Mouse (Mus musculus) kidney, embryonic 14.5 days (tissue): ENCODE results near the gene Camsap2. TPM values are rescaled to one million over a fixed set of nuclear protein-coding genes. Genes with fewer than 3 reads are reported as not detected.
A peak's percentile ranks its signal among the peaks of the same experiment; 100 is the strongest.

Experiments used
- ATAC-seq: fragments of 200-750 bp; cut with Nextera tagmentation; 2 replicates; pipeline ENCODE4 v1.8.0; 2017; ENCODE audit warnings: moderate number of reproducible peaks, mild to moderate bottlenecking, moderate TSS enrichment, moderate library complexity; ENCODE audit not compliant: low FRiP score, low TSS enrichment
- H3K27ac ChIP-seq: fragments of 300-500 bp; sonication (generic); 2 replicates; pipeline ENCODE4 v1.5.1; 2014; ENCODE audit warnings: low read depth, mild to moderate bottlenecking, low read length, moderate library complexity, mixed read lengths
- H3K27me3 ChIP-seq: fragments of 300-500 bp; sonication (generic); 2 replicates; pipeline ENCODE4 v1.6.1; 2014; ENCODE audit warnings: mild to moderate bottlenecking, low read length; ENCODE audit not compliant: control insufficient read depth, insufficient read depth
- H3K36me3 ChIP-seq: fragments of 300-500 bp; sonication (generic); 2 replicates; pipeline ENCODE4 v1.6.1; 2014; ENCODE audit warnings: low read length, mixed read lengths; ENCODE audit not compliant: control insufficient read depth, insufficient read depth
- H3K4me1 ChIP-seq: fragments of 300-500 bp; sonication (generic); 2 replicates; pipeline ENCODE4 v1.6.1; 2014; ENCODE audit warnings: low read length, mixed read lengths; ENCODE audit not compliant: control insufficient read depth, insufficient read depth
- H3K4me2 ChIP-seq: fragments of 300-500 bp; sonication (generic); replicated peaks from 2 replicates; pipeline ENCODE4 v1.6.1; 2014; ENCODE audit warnings: low read depth, mild to moderate bottlenecking, low read length
- H3K4me3 ChIP-seq: fragments of 300-500 bp; sonication (generic); 2 replicates; pipeline ENCODE4 v1.5.1; 2014; ENCODE audit warnings: mild to moderate bottlenecking, low read length
- H3K9ac ChIP-seq: fragments of 300-500 bp; sonication (generic); 2 replicates; pipeline ENCODE4 v1.6.1; 2014; ENCODE audit warnings: low read depth, mild to moderate bottlenecking, low read length, moderate library complexity
- H3K9me3 ChIP-seq: fragments of 300-500 bp; sonication (generic); 2 replicates; pipeline ENCODE4 v1.6.1; 2016; ENCODE audit warnings: low read length; ENCODE audit not compliant: control insufficient read depth
- WGBS: fragments of 180-500 bp; shearing (Covaris S2); extraction: QIAGEN DNeasy Blood & Tissue Kit; methylation state at CpG from one replicate; pipeline ENCODE4 v1.1.7; 2014; 5-methylcytosine and 5-hydroxymethylcytosine counted together
- polyA plus RNA-seq: library from polyadenylated mRNA; unstranded; fragments of >200 nt; fragmentation: Nextera tagmentation; extraction: Ambion mirVana; gene quantifications from 2 replicates; pipeline ENCODE4 v1.2.1, GENCODE M21; 2014

Gene Camsap2
- polyA plus RNA-seq, 1 experiment from 2014 or later = 19.1 TPM

- Histone ChIP-seq H3K4me3 (no peak overlapping the region), H3K9ac (no peak overlapping the region), H3K4me2 (no peak overlapping the region), H3K9me3 (no peaks in the 10 kb centered on the region), H3K36me3 (peaks cover 4% of the 10 kb centered on the region; the same call in 1 of the 2 replicates), H3K27ac (no peak overlapping the region), H3K4me1 (no peaks in the 10 kb centered on the region), H3K27me3 (no peaks in the 10 kb centered on the region)
- WGBS = 88% methylated on average over 7 of the region's 7 CpGs
- no peak for ATAC-seq
Observed at GRCm38 (mm10) chr1:136333071-136333470, 12.8 kb downstream of the Camsap2 start.

- Histone ChIP-seq H3K4me2 (no peak overlapping the region), H3K4me3 (no peak overlapping the region), H3K9ac (no peak overlapping the region), H3K9me3 (no peaks in the 10 kb centered on the region), H3K27me3 (no peaks in the 10 kb centered on the region), H3K4me1 (no peaks in the 10 kb centered on the region), H3K36me3 (peaks cover 4% of the 10 kb centered on the region; the same call in 1 of the 2 replicates), H3K27ac (no peak overlapping the region)
- ATAC-seq = no peak
- 96% methylated on average over 4 of the region's 4 CpGs for WGBS
Observed at GRCm38 (mm10) chr1:136331836-136332235, 14.1 kb downstream of the Camsap2 start.

DNA sequence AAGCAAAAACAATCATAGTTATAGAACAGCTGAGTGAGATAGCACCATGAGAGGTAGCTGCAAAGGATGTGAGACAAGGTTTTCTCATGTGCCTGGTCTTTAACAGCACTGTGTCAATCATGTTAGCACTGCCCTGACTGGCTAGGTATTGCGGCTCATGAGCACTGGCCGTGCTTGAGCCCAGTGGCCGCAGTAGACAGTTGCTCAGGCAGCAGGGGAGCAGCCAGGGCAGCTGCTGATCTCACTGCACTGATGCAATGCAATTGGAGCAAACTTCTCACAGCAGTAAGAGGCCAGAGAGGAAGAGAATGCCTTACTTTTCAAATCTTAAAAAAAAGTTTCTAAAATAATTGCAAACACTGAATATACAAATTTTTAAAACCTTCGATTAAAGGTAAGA, 16.5 kb downstream of the Camsap2 start:
- Histone ChIP-seq H3K27me3 (no peaks in the 10 kb centered on the region), H3K9ac (no peak overlapping the region), H3K4me1 (0 out of 2 replicates have a peak, but pooled peaks cover 6% of the 10 kb centered on the region), H3K36me3 (peaks cover 7% of the 10 kb centered on the region; the same call in 1 of the 2 replicates), H3K4me2 (no peak overlapping the region), H3K9me3 (no peaks in the 10 kb centered on the region), H3K4me3 (no peak overlapping the region), H3K27ac (no peak overlapping the region)
- WGBS = 91% methylated on average over 4 of the region's 4 CpGs
- ATAC-seq = no peak

GRCm38 (mm10) chr1:136328640-136329039, 17.3 kb downstream of the Camsap2 start:
- 83% methylated on average over 2 of the region's 2 CpGs for WGBS
- no peak overlapping the region for H3K27ac ChIP-seq
- H3K9me3 ChIP-seq = no peaks in the 10 kb centered on the region
- no peak overlapping the region for H3K9ac ChIP-seq
- ATAC-seq = no peak
- no peak overlapping the region for H3K4me2 ChIP-seq
- no peaks in the 10 kb centered on the region for H3K27me3 ChIP-seq
- 0 out of 2 replicates have a peak, but pooled peaks cover 6% of the 10 kb centered on the region for H3K4me1 ChIP-seq
- H3K4me3 ChIP-seq = no peak overlapping the region
- peaks cover 13% of the 10 kb centered on the region; the same call in 1 of the 2 replicates for H3K36me3 ChIP-seq

GRCm38 (mm10) chr1:136327638-136328037, 18.3 kb downstream of the Camsap2 start:
- H3K4me1 ChIP-seq = 0 out of 2 replicates have a peak, but pooled peaks cover 6% of the 10 kb centered on the region
- no peaks in the 10 kb centered on the region for H3K27me3 ChIP-seq
- H3K9me3 ChIP-seq = no peaks in the 10 kb centered on the region
- H3K9ac ChIP-seq = no peak overlapping the region
- WGBS = 79% methylated on average over 3 of the region's 3 CpGs
- peaks cover 23% of the 10 kb centered on the region for H3K36me3 ChIP-seq
- H3K4me3 ChIP-seq = no peak overlapping the region
- H3K4me2 ChIP-seq = no peak overlapping the region
- no peak overlapping the region for H3K27ac ChIP-seq
- ATAC-seq = no peak

GRCm38 (mm10) chr1:136325933-136326332, 20.0 kb downstream of the Camsap2 start:
- no peak for ATAC-seq
- H3K27me3 ChIP-seq = no peaks in the 10 kb centered on the region
- H3K36me3 ChIP-seq = peaks cover 22% of the 10 kb centered on the region
- 0 out of 2 replicates have a peak, but pooled peaks cover 6% of the 10 kb centered on the region for H3K4me1 ChIP-seq
- H3K9ac ChIP-seq = no peak overlapping the region
- H3K4me2 ChIP-seq = no peak overlapping the region
- WGBS = 21% methylated on average over 4 of the region's 4 CpGs
- H3K4me3 ChIP-seq = no peak overlapping the region
- no peaks in the 10 kb centered on the region for H3K9me3 ChIP-seq
- peak overlapping the region; percentile 11; the same call in 1 of the 2 replicates for H3K27ac ChIP-seq

DNA sequence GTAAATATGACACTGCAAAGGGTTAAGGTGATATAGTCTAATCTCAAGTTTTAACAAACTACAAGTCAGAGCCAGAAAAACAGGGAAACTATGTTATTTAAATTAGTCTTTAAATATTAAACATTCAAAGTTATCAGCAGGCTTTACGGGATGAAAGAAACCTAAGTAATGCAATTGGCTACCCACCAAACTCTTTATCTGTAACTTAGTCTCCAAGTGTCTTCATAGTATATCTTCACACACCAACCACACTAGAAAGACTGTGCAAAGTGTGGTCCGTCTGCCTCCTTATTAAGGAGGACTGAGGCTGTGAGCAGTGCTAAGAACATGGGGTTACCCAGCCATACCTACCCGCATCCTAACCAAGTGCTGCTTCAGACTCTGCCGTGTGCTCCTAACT, 23.6 kb downstream of the Camsap2 start:
- H3K27me3 ChIP-seq = no peaks in the 10 kb centered on the region
- 94% methylated on average over 4 of the region's 4 CpGs for WGBS
- no peak overlapping the region for H3K4me2 ChIP-seq
- 0 out of 2 replicates have a peak, but pooled peaks cover 6% of the 10 kb centered on the region for H3K4me1 ChIP-seq
- no peak for ATAC-seq
- no peaks in the 10 kb centered on the region for H3K9me3 ChIP-seq
- no peak overlapping the region for H3K4me3 ChIP-seq
- no peak overlapping the region for H3K9ac ChIP-seq
- no peak overlapping the region for H3K27ac ChIP-seq
- peaks cover 22% of the 10 kb centered on the region for H3K36me3 ChIP-seq

GRCm38 (mm10) chr1:136316317-136316716, 29.6 kb downstream of the Camsap2 start:
- ATAC-seq = no peak

GRCm38 (mm10) chr1:136309193-136309592, 36.7 kb downstream of the Camsap2 start:
- no peak overlapping the region for H3K27ac ChIP-seq
- H3K36me3 ChIP-seq = no peaks in the 10 kb centered on the region
- H3K9me3 ChIP-seq = no peaks in the 10 kb centered on the region
- no peak overlapping the region for H3K4me2 ChIP-seq
- ATAC-seq = no peak
- no peaks in the 10 kb centered on the region for H3K27me3 ChIP-seq
- no peak overlapping the region for H3K4me3 ChIP-seq
- H3K9ac ChIP-seq = no peak overlapping the region
- H3K4me1 ChIP-seq = no peaks in the 10 kb centered on the region
- WGBS = 92% methylated on average over 5 of the region's 5 CpGs

More at GRCm38 (mm10) chr1:136316317-136316716, 29.6 kb downstream of the Camsap2 start:
- Histone ChIP-seq H3K9ac (no peak overlapping the region), H3K36me3 (no peaks in the 10 kb centered on the region), H3K27me3 (no peaks in the 10 kb centered on the region), H3K4me2 (no peak overlapping the region), H3K27ac (no peak overlapping the region), H3K4me3 (no peak overlapping the region), H3K9me3 (no peaks in the 10 kb centered on the region), H3K4me1 (no peaks in the 10 kb centered on the region)
